In genomic region chr14:55854406-55855100, GRCm38 (mm10) we compare ENCODE assay signal across 7 mouse cellular contexts. TPM values are rescaled to one million over a fixed set of nuclear protein-coding genes. Genes with fewer than 3 reads are reported as not detected.
A peak's percentile ranks its signal among the peaks of the same experiment; 100 is the strongest.
DNase-seq lines count a peak whose midpoint lies in the region; ATAC-seq and TF ChIP-seq lines count a peak whose summit lies in the region.

No protein-coding gene starts in this region.

- peak overlapping the region; percentile 91 for H3K9ac ChIP-seq in heart, embryonic 13.5 days
- H3K9ac ChIP-seq in liver, embryonic 16.5 days (ENCODE audit: low read depth, low read length): peak overlapping the region; percentile 52
- H3K9ac ChIP-seq in neural tube, embryonic 15.5 days (replicated peaks): peak overlapping the region; percentile 52

- H3K4me2 ChIP-seq in heart, embryonic 13.5 days: peak overlapping the region; percentile 86
- peak overlapping the region; percentile 63 for H3K4me2 ChIP-seq in liver, embryonic 16.5 days (ENCODE audit: low read depth, low read length)
- peak overlapping the region; percentile 75 for H3K4me2 ChIP-seq in neural tube, embryonic 15.5 days

- H3K4me1 ChIP-seq in E14TG2a.4 (replicated peaks; ENCODE audit: low read depth, low read length): peaks cover 69% of the 10 kb centered on the region
- peaks cover 62% of the 10 kb centered on the region for H3K4me1 ChIP-seq in heart, embryonic 13.5 days
- H3K4me1 ChIP-seq in liver, embryonic 16.5 days (ENCODE audit: control insufficient read depth, low read depth, low read length): peaks cover 15% of the 10 kb centered on the region
- peaks cover 58% of the 10 kb centered on the region for H3K4me1 ChIP-seq in neural tube, embryonic 15.5 days

- WGBS in heart, embryonic 13.5 days: 0% methylated on average over 9 of the region's 9 CpGs
- WGBS in liver, embryonic 16.5 days (ENCODE audit: insufficient replicate concordance): 6% methylated on average over 9 of the region's 9 CpGs
- WGBS in neural tube, embryonic 15.5 days: 1% methylated on average over 9 of the region's 9 CpGs

- H3K36me3 ChIP-seq in E14TG2a.4 (ENCODE audit: insufficient read depth, low read length): peaks cover 20% of the 10 kb centered on the region
- H3K36me3 ChIP-seq in heart, embryonic 13.5 days: peaks cover 21% of the 10 kb centered on the region
- H3K36me3 ChIP-seq in liver, embryonic 16.5 days (ENCODE audit: control insufficient read depth, insufficient read depth): no peaks in the 10 kb centered on the region
- no peaks in the 10 kb centered on the region for H3K36me3 ChIP-seq in neural tube, embryonic 15.5 days

- H3K27ac ChIP-seq in heart, embryonic 13.5 days (replicated peaks): peak overlapping the region; percentile 96
- peak overlapping the region; percentile 57 for H3K27ac ChIP-seq in liver, embryonic 16.5 days (ENCODE audit: low read length)
- H3K27ac ChIP-seq in neural tube, embryonic 15.5 days (replicated peaks): peak overlapping the region; percentile 80

- DNase-seq in MN1 (ENCODE audit: low spot score): peak; percentile 25
- no peak for DNase-seq in layer of hippocampus, adult 11-12 months (ENCODE audit: low spot score)
- no peak for DNase-seq in frontal cortex, postnatal 25 days (ENCODE audit: low spot score in 2 of 2)

- H3K9me3 ChIP-seq in E14TG2a.4 (ENCODE audit: low read length): peaks cover 31% of the 10 kb centered on the region
- no peaks in the 10 kb centered on the region for H3K9me3 ChIP-seq in heart, embryonic 13.5 days
- H3K9me3 ChIP-seq in liver, embryonic 16.5 days (replicated peaks; ENCODE audit: control insufficient read depth, low read length): no peaks in the 10 kb centered on the region
- H3K9me3 ChIP-seq in neural tube, embryonic 15.5 days (replicated peaks): no peaks in the 10 kb centered on the region

- H3K27me3 ChIP-seq in E14TG2a.4 (ENCODE audit: insufficient read depth, low read length): no peaks in the 10 kb centered on the region
- H3K27me3 ChIP-seq in heart, embryonic 13.5 days (replicated peaks): no peaks in the 10 kb centered on the region
- H3K27me3 ChIP-seq in liver, embryonic 16.5 days (ENCODE audit: control insufficient read depth, insufficient read depth, low read depth, low read length): peaks cover 4% of the 10 kb centered on the region; the same call in 1 of the 2 replicates
- H3K27me3 ChIP-seq in neural tube, embryonic 15.5 days (replicated peaks): no peaks in the 10 kb centered on the region

- TF ChIP-seq CTCF in E14TG2a.4 (conservative IDR thresholded peaks at IDR 0.05; ENCODE audit: low read length): no peak

- ATAC-seq in heart, embryonic 13.5 days (ENCODE audit: extremely low read depth, insufficient number of reproducible peaks, low FRiP score, low TSS enrichment): no peak
- ATAC-seq in liver, embryonic 16.5 days (ENCODE audit: low read depth): no peak
- peak; percentile 39 for ATAC-seq in neural tube, embryonic 15.5 days (ENCODE audit: low FRiP score)

- peak overlapping the region; percentile 80 for H3K4me3 ChIP-seq in E14TG2a.4 (replicated peaks; ENCODE audit: low read length)
- H3K4me3 ChIP-seq in heart, embryonic 13.5 days: peak overlapping the region; percentile 74
- H3K4me3 ChIP-seq in liver, embryonic 16.5 days (ENCODE audit: low read depth, low read length): peak overlapping the region; percentile 61
- H3K4me3 ChIP-seq in neural tube, embryonic 15.5 days (replicated peaks): peak overlapping the region; percentile 51

RNA-seq across cellular contexts. Expression of gene Nynrin, which starts 0.7 kb away (rescaled TPM):
- polyA plus RNA-seq in heart, embryonic 13.5 days (2015; fragmentation: Nextera tagmentation; extraction: Ambion mirVana): 16.5 and 18.2 TPM in 2 replicates
- 2.7 and 2.9 TPM in 2 replicates for polyA plus RNA-seq in liver, embryonic 16.5 days (2015; fragmentation: Nextera tagmentation; extraction: Ambion mirVana)
- 9.5 and 10.8 TPM in 2 replicates for polyA plus RNA-seq in neural tube, embryonic 15.5 days (2015; fragmentation: Nextera tagmentation; extraction: Ambion mirVana)

RNA-seq across cellular contexts. Expression of gene Cbln3, which starts 29.6 kb away (rescaled TPM):
- polyA plus RNA-seq in heart, embryonic 13.5 days (2015; fragmentation: Nextera tagmentation; extraction: Ambion mirVana): 0.27 and 0.31 TPM in 2 replicates
- 0.26 TPM in 2 replicates for polyA plus RNA-seq in liver, embryonic 16.5 days (2015; fragmentation: Nextera tagmentation; extraction: Ambion mirVana)
- 0.45 and 0.58 TPM in 2 replicates for polyA plus RNA-seq in neural tube, embryonic 15.5 days (2015; fragmentation: Nextera tagmentation; extraction: Ambion mirVana)

RNA-seq across cellular contexts. Expression of gene Khnyn, which starts 30.2 kb away (rescaled TPM):
- polyA plus RNA-seq in heart, embryonic 13.5 days (2015; fragmentation: Nextera tagmentation; extraction: Ambion mirVana): 9.5 and 9.8 TPM in 2 replicates
- 10.9 and 12.8 TPM in 2 replicates for polyA plus RNA-seq in liver, embryonic 16.5 days (2015; fragmentation: Nextera tagmentation; extraction: Ambion mirVana)
- polyA plus RNA-seq in neural tube, embryonic 15.5 days (2015; fragmentation: Nextera tagmentation; extraction: Ambion mirVana): 11.0 and 11.9 TPM in 2 replicates

RNA-seq across cellular contexts. Expression of gene Nfatc4, which starts 31.6 kb away (rescaled TPM):
- 12.5 and 14.0 TPM in 2 replicates for polyA plus RNA-seq in heart, embryonic 13.5 days (2015; fragmentation: Nextera tagmentation; extraction: Ambion mirVana)
- polyA plus RNA-seq in liver, embryonic 16.5 days (2015; fragmentation: Nextera tagmentation; extraction: Ambion mirVana): 0.71 TPM in 2 replicates
- polyA plus RNA-seq in neural tube, embryonic 15.5 days (2015; fragmentation: Nextera tagmentation; extraction: Ambion mirVana): 9.8 and 11.5 TPM in 2 replicates

RNA-seq across cellular contexts. Expression of gene Sdr39u1, which starts 45.5 kb away (rescaled TPM):
- 48.2 and 51.6 TPM in 2 replicates for polyA plus RNA-seq in heart, embryonic 13.5 days (2015; fragmentation: Nextera tagmentation; extraction: Ambion mirVana)
- polyA plus RNA-seq in liver, embryonic 16.5 days (2015; fragmentation: Nextera tagmentation; extraction: Ambion mirVana): 11.9 and 14.6 TPM in 2 replicates
- 148 and 166 TPM in 2 replicates for polyA plus RNA-seq in neural tube, embryonic 15.5 days (2015; fragmentation: Nextera tagmentation; extraction: Ambion mirVana)
